Mouse (Mus musculus) ES-E14 (cell line): ENCODE data around the gene Cldn19. TPM values are rescaled to one million over a fixed set of nuclear protein-coding genes. Genes with fewer than 3 reads are reported as not detected.

ENCODE experiments used
- DNase-seq: peaks from one replicate; pipeline ENCODE4 v3.0.0-alpha.2; 2013; ENCODE audit warnings: low read depth, low spot score
- H3K27ac ChIP-seq: 2 replicates; pipeline ENCODE4 v1.5.1; 2012; ENCODE audit warnings: low read depth, mild to moderate bottlenecking, low read length, moderate library complexity, mixed read lengths; ENCODE audit not compliant: poor library complexity, insufficient read depth, severe bottlenecking
- H3K36me3 ChIP-seq: 2 replicates; pipeline ENCODE4 v1.6.1; 2012; ENCODE audit warnings: mild to moderate bottlenecking, low read length, moderate library complexity, mixed read lengths; ENCODE audit not compliant: control insufficient read depth, poor library complexity, insufficient read depth, severe bottlenecking
- H3K4me1 ChIP-seq, 2 experiments: fragments of 150-350 bp in 1 of 2; sonication (generic) in 1 of 2; 2 replicates each; pipeline ENCODE4 v1.6.1; 2012; ENCODE audit warnings: low read length in 2 of 2, mild to moderate bottlenecking in 1 of 2, mixed read lengths in 1 of 2; ENCODE audit not compliant: control insufficient read depth in 2 of 2, insufficient read depth in 2 of 2, poor library complexity in 1 of 2
- H3K4me3 ChIP-seq, 2 experiments: fragments of 150-350 bp in 1 of 2; sonication (generic) in 1 of 2; 2 replicates each; pipeline ENCODE4 v1.5.1; 2012; ENCODE audit warnings: low read length in 2 of 2, low read depth in 1 of 2, mild to moderate bottlenecking in 1 of 2, mixed read lengths in 1 of 2; ENCODE audit not compliant: insufficient read depth in 1 of 2, poor library complexity in 1 of 2, severe bottlenecking in 1 of 2
- H3K9ac ChIP-seq: 2 replicates; pipeline ENCODE4 v1.6.1; 2012; ENCODE audit warnings: low read depth, mild to moderate bottlenecking, low read length, mixed read lengths; ENCODE audit not compliant: poor library complexity, insufficient read depth, severe bottlenecking
- H3K9me3 ChIP-seq: fragments of 150-350 bp; sonication (generic); 2 replicates; pipeline ENCODE4 v1.6.1; 2012; ENCODE audit warnings: low read depth, mild to moderate bottlenecking, low read length; ENCODE audit not compliant: control insufficient read depth, insufficient read depth
- CHD2 ChIP-seq: IDR thresholded peaks from 2 replicates; pipeline ENCODE4 v1.6.1; 2014; ENCODE audit warnings: mild to moderate bottlenecking, low read depth, low read length, inconsistent platforms
- HCFC1 ChIP-seq: IDR thresholded peaks from 2 replicates; pipeline ENCODE4 v1.6.1; 2012; ENCODE audit warnings: low read length, inconsistent platforms, borderline replicate concordance; ENCODE audit not compliant: insufficient read depth
- MAFK ChIP-seq: IDR thresholded peaks from 2 replicates; pipeline ENCODE4 v1.6.1; 2014; ENCODE audit warnings: mild to moderate bottlenecking, low read depth, low read length, inconsistent platforms; ENCODE audit not compliant: insufficient read depth
- ZC3H11A ChIP-seq: IDR thresholded peaks from 2 replicates; pipeline ENCODE4 v1.6.1; 2012; ENCODE audit warnings: low read depth, mild to moderate bottlenecking, inconsistent platforms, low read length, borderline replicate concordance
- ZNF384 ChIP-seq: IDR thresholded peaks from 2 replicates; pipeline ENCODE4 v1.6.1; 2012; ENCODE audit warnings: low read depth, low read length, inconsistent platforms
- in situ Hi-C, 2 experiments: fragments of 600-800 bp; cut with MboI; formaldehyde crosslinking; loops; one replicate each; pipeline ENCODE4 v1.15.1; 2025; ENCODE audit warnings: low sequenced_read_pairs in 2 of 2, inconsistent platforms in 1 of 2; ENCODE audit not compliant: unreplicated experiment in 2 of 2
- total RNA-seq: library from RNA; depleted of rRNA; stranded (reverse); fragments of 300-350 nt; gene quantifications from 2 replicates; pipeline ENCODE4 v1.2.3, GENCODE M21; 2012

Cldn19 gene
- total RNA-seq, 1 experiment: 0.18 TPM

DNA sequence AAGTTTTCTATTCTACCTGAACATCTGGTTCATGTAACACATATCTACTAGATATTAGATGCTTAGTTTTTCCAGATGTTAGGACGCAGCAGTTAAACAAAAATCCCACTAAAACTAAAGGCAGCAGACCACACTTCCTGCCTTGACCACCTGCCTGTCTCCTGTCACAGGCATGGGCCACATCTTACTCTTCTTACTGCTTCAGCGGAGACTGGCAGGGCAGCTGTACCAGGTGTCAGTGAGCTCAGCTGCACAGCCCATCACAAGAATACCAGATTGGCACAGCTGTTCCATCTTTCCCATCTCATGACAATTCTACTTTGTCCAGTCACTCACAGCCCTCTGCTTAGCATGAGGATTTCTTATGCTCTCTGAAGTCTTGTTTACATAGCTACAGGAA, 42.1 kb downstream of the Cldn19 start:
- no peak for DNase-seq
- Histone ChIP-seq H3K4me1 (no peaks in the 10 kb centered on the region), H3K36me3 (peaks cover 8% of the 10 kb centered on the region), H3K9ac (no peak overlapping the region), H3K4me3 (no peak overlapping the region), H3K27ac (no peak overlapping the region), H3K9me3 (no peaks in the 10 kb centered on the region)
- TF ChIP-seq CHD2 (no peak), MAFK (no peak), ZC3H11A (no peak), HCFC1 (no peak), ZNF384 (no peak)
- in situ Hi-C loops: no loop called here

- Histone ChIP-seq H3K9me3 (no peaks in the 10 kb centered on the region), H3K27ac (no peak overlapping the region), H3K36me3 (peaks cover 2% of the 10 kb centered on the region; the same call in 1 of the 2 replicates), H3K9ac (no peak overlapping the region), H3K4me1 (no peaks in the 10 kb centered on the region), H3K4me3 (no peak overlapping the region)
- TF ChIP-seq HCFC1: no peak
- no peak for TF ChIP-seq ZC3H11A
- no peak for TF ChIP-seq ZNF384
- no peak for TF ChIP-seq CHD2
- TF ChIP-seq MAFK: no peak
- DNase-seq: no peak
- in situ Hi-C loops: no loop called here
These were observed 45.5 kb downstream of the Cldn19 start for GRCm38 (mm10) chr4:119300761-119301160.

DNA sequence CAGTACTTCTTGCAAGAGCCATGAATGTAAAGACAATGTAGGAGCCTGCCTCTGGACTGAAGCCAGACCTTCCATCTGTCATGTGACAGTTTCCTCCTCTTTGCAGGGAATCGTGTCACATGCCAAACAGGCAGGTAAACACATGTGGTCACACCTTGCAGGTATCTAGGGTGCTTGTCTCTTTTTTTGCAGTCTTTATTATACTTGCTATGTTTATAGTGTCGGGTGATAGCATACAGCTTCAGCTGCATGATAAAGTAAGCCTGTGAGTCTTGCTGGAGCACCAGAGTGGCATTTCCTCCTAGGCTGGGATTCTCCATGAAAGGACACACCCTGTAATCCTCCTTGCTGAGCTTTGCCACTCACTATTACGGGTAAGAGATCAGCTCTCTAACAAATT, 46.6 kb downstream of the Cldn19 start:
- Histone ChIP-seq H3K4me1 (no peaks in the 10 kb centered on the region), H3K27ac (no peak overlapping the region), H3K4me3 (no peak overlapping the region), H3K9me3 (no peaks in the 10 kb centered on the region), H3K9ac (no peak overlapping the region), H3K36me3 (peaks cover 2% of the 10 kb centered on the region; the same call in 1 of the 2 replicates)
- in situ Hi-C loops: no loop called here
- DNase-seq: no peak
- TF ChIP-seq HCFC1 (no peak), MAFK (no peak), CHD2 (no peak), ZNF384 (no peak), ZC3H11A (no peak)

GRCm38 (mm10) chr4:119303291-119303690, 48.1 kb downstream of the Cldn19 start:
- DNase-seq: no peak

GRCm38 (mm10) chr4:119305418-119305817, 50.2 kb downstream of the Cldn19 start:
- Histone ChIP-seq H3K9me3 (no peaks in the 10 kb centered on the region), H3K4me3 (no peak overlapping the region), H3K36me3 (peaks cover 11% of the 10 kb centered on the region), H3K9ac (no peak overlapping the region), H3K4me1 (no peaks in the 10 kb centered on the region), H3K27ac (no peak overlapping the region)
- no peak for TF ChIP-seq ZC3H11A
- TF ChIP-seq MAFK: no peak
- no peak for TF ChIP-seq ZNF384
- no peak for TF ChIP-seq CHD2
- TF ChIP-seq HCFC1: no peak
- no peak for DNase-seq
- in situ Hi-C loops: no loop called here

More at GRCm38 (mm10) chr4:119303291-119303690, 48.1 kb downstream of the Cldn19 start:
- H3K27ac ChIP-seq: no peak overlapping the region
- no peak for TF ChIP-seq ZC3H11A
- no peak for TF ChIP-seq CHD2
- TF ChIP-seq HCFC1: no peak
- no peak for TF ChIP-seq ZNF384
- no peak for TF ChIP-seq MAFK
- no peaks in the 10 kb centered on the region for H3K4me1 ChIP-seq
- H3K4me3 ChIP-seq: no peak overlapping the region
- H3K9ac ChIP-seq: no peak overlapping the region
- H3K9me3 ChIP-seq: no peaks in the 10 kb centered on the region
- H3K36me3 ChIP-seq: peaks cover 6% of the 10 kb centered on the region
- in situ Hi-C loops: no loop called here
